Mouse (Mus musculus): ENCODE data around the gene Sucla2. TPM values are rescaled to one million over a fixed set of nuclear protein-coding genes. Genes with fewer than 3 reads are reported as not detected.

Gene Sucla2
- polyA plus RNA-seq (2012; ENCODE audit: insufficient read depth, insufficient read length, missing spikeins), result 1,877 and 1,970 TPM in 2 replicates

DNA sequence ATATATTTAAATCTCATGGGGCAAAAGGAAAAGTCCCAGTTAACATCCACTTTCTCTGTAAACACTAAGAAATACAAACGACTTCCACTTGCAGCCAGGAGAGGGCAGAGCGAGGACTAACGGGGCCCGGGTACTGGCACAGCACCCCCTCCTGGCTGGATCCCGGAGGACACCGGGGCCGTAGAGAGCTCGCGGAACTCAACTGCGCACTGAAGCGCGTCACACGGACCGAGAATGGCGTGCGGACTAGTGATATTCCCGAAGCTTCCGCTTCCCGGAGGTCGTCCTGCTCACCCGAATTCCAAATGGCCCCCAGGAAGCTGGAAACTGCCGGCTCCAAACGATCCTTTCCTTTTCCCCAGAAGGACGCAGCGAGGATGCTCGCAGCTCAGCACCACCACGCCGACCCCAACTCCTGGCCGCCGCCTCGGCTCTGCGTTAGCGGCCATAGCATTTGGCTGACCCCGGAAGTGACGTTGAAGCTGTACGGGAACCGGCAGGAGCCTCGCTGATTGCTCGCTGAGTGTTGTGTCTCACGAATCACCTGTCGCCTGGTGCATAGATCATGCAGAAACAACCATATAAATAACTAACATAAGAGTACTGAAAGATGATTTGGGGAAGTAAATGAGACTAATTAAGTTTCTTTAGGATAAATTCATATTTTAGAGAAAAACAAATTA, at the start of gene Sucla2:
Gene Sucla2 (plus strand): TSS at position 554 of the 683 bp plus-strand sequence.
- no peaks in the 10 kb centered on the region for H3K4me1 ChIP-seq (ENCODE audit: control insufficient read depth, insufficient read depth, insufficient read length, low read length)
- peak within 1 kb of the TSS; percentile 95 for H3K27ac ChIP-seq (replicated peaks; ENCODE audit: low read depth, low read length)
- H3K4me3 ChIP-seq (ENCODE audit: insufficient read depth, low read depth, low read length), result peak within 1 kb of the TSS; percentile 66

DNA sequence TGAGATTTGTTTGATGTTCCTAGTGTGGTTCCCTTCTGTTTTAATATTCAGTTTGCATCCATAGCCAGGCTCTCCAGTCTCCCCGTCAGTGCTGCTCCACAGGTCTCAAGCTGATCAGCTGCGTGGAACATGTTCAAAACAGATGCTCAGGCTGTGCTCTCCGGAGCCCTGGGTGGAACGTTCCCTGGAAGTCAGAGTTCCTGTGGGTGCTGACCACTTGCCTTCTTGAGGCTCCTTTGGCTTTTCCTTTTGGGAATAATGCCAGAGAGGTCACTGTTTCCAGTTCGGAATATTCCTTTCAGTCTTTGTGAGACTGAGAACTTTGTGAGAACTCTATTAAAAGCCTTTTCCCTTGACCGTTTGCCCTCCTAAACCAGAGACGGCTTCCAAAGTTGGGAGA, 49.6 kb upstream of the Sucla2 start:
- H3K27ac ChIP-seq (replicated peaks; ENCODE audit: low read depth, low read length), result peak overlapping the region; percentile 86
- H3K4me3 ChIP-seq (ENCODE audit: insufficient read depth, low read depth, low read length), result no peak overlapping the region
- peaks cover 17% of the 10 kb centered on the region; the same call in 1 of the 2 replicates for H3K4me1 ChIP-seq (ENCODE audit: control insufficient read depth, insufficient read depth, insufficient read length, low read length)

DNA sequence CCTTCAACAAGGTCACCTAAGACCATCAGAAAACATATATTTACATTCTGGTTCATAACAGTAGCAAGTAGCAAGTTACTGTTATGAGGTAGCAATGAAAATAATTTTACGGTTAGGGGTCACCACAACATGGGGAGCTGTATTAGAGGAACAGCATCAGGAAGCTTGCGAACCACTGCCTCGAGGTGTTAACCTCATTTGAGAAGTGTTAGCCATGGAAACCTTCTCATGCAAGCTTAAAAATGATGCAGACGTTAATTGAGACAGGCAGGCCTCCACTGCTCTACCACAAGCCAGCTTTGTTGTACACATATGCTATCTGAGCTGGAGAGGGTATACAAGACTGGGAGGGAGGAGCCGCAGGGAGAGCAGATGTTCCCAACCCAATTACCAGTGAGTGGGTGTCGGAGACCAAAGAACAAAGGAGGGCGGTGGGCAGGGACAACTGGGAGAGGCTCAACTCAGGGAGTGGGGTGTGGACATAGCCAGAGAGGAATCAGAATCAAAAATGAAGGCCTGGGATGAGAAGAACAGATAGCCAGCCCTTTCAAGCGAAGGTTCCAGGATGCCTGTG, 48.7 kb upstream of the Sucla2 start:
- Histone ChIP-seq H3K4me1 (ENCODE audit: control insufficient read depth, insufficient read depth, insufficient read length, low read length) (peaks cover 17% of the 10 kb centered on the region; the same call in 1 of the 2 replicates), H3K4me3 (ENCODE audit: insufficient read depth, low read depth, low read length) (no peak overlapping the region), H3K27ac (replicated peaks; ENCODE audit: low read depth, low read length) (peak overlapping the region; percentile 86)

DNA sequence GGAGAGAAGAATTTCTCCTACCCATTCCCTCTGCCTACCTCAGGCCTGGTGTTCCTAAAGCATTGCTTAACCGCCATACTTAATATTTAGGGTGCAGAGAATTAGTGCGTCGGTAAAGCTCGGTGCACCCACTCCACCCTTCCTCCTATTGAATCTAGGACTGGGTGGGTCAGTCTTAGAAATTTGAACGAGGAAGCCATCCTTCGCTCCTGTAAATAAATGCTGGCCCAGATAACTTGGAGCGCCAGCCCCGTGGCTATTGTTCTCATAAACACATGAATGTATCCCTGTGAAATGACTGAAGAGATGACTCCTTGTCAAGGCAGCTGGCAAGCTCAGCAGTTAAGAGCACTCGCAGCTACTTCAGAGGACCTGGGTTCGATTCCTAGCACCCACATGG, 48.0 kb upstream of the Sucla2 start:
- Histone ChIP-seq H3K4me3 (ENCODE audit: insufficient read depth, low read depth, low read length) (no peak overlapping the region), H3K4me1 (ENCODE audit: control insufficient read depth, insufficient read depth, insufficient read length, low read length) (peaks cover 17% of the 10 kb centered on the region; the same call in 1 of the 2 replicates), H3K27ac (replicated peaks; ENCODE audit: low read depth, low read length) (peak overlapping the region; percentile 86)

DNA sequence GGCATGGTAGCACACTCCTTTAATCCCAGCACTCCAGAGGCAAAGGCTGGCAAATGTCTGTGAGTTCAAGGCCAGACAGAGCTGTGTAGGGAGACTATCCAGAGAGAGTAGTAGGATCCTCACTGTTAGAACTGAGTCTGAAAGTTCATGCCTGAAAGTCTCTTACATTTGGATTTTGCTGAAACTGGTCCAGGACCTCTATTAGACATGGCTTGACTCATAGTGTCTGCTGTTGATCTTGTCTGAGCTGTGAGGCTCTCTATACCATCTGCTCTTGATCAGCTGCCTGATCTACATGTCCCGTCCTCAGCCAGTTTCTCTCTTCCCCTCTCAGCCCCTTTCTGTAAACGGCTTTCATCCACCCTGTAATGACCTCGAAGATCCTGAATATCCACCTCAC, 46.8 kb upstream of the Sucla2 start:
- Histone ChIP-seq H3K27ac (replicated peaks; ENCODE audit: low read depth, low read length) (no peak overlapping the region), H3K4me3 (ENCODE audit: insufficient read depth, low read depth, low read length) (no peak overlapping the region), H3K4me1 (ENCODE audit: control insufficient read depth, insufficient read depth, insufficient read length, low read length) (peaks cover 17% of the 10 kb centered on the region; the same call in 1 of the 2 replicates)

DNA sequence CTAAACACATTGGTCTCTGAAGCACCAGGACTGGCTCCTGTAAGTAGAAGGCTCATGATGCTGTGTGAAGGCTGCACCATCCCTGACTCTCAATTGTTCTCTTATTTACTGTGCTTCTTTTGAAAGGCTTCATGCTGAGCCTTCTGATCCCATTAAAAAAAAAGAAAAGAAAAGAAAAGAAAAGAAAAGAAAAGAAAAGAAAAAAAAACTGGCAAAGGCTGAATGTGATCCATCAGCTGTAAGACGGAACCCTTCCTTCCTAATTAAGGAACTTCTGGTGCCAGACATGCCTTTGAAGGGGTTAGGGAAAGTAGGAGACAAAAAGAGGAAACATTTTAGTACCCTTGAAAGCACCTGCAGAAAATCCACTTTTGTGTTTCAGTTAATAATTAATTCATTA, 45.3 kb upstream of the Sucla2 start:
- Histone ChIP-seq H3K27ac (replicated peaks; ENCODE audit: low read depth, low read length) (no peak overlapping the region), H3K4me1 (ENCODE audit: control insufficient read depth, insufficient read depth, insufficient read length, low read length) (peaks cover 10% of the 10 kb centered on the region; the same call in 1 of the 2 replicates), H3K4me3 (ENCODE audit: insufficient read depth, low read depth, low read length) (no peak overlapping the region)

DNA sequence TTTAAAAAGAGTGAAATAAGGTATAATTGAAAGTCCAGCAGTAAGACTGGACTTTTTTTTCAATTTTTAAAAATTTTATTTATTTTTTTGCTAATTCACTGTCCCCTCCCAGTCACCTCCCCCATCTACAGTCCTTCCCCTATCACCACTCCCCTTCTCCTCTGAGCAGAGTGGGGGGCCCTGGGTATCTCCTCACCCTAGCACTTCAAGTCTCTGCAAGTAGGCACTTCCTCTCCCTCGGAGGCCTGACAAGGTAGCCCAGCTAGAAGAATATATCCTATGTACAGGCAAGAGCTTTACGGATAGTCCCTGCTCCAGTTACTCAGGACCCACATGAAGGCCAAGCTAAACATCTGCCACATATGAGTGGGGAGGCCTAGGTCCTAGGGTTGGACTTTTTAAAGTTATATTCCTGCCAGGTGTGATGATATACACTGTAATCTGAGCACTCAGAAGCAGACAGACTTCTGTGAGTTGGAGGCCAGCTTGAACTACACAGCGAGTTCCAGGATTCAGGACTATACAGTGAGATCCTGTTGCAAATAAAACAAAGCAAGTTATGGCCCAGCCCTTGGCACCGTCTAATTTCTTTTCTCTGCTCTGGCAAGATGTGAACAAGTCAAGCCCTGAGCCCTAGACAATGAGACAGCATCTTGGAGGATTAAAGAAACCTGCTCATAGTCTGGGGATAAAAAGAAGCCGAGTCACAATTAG, 41.4 kb upstream of the Sucla2 start:
- Histone ChIP-seq H3K4me3 (ENCODE audit: insufficient read depth, low read depth, low read length) (no peak overlapping the region), H3K27ac (replicated peaks; ENCODE audit: low read depth, low read length) (no peak overlapping the region)

DNA sequence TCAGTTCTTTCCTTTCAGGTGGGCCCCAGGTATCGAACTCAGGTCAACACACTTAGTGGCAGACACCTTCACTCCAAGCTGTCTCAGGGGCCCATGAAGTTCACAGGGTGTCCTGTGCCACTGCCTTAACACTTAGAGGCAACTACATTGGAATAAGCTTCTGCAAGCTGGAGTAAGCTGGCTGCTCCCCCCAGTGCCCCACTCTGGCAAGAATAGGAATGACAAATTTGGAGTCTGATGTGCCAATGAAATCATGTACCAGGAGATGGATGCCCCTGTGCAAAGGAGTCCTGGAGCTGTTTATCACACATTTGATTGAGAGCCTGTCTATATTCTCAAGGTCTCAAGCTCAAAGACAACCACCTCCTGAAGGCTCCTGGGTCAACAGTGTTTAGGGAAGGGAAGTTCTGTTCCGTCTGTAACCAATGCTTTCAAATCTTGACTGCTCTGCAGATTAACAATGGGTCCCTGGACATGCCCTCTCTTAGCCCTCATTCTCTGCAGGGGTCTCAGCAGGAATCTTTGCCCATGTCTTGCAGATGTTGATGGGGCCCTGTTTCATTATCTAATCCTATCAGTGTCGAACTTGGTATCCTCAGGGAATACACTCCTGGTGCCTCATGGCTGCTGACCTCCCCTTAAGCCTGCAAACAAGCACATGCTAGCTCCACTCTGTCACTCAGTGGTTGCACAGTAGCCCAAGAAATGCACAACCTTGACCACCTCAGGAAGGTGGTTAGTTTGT, 40.6 kb upstream of the Sucla2 start:
- Histone ChIP-seq H3K4me1 (ENCODE audit: control insufficient read depth, insufficient read depth, insufficient read length, low read length) (no peaks in the 10 kb centered on the region; the same call in 1 of the 2 replicates), H3K4me3 (ENCODE audit: insufficient read depth, low read depth, low read length) (no peak overlapping the region), H3K27ac (replicated peaks; ENCODE audit: low read depth, low read length) (no peak overlapping the region)

More for the DNA sequence above, 41.4 kb upstream of the Sucla2 start:
- H3K4me1 ChIP-seq (ENCODE audit: control insufficient read depth, insufficient read depth, insufficient read length, low read length), result no peaks in the 10 kb centered on the region; the same call in 1 of the 2 replicates

DNA sequence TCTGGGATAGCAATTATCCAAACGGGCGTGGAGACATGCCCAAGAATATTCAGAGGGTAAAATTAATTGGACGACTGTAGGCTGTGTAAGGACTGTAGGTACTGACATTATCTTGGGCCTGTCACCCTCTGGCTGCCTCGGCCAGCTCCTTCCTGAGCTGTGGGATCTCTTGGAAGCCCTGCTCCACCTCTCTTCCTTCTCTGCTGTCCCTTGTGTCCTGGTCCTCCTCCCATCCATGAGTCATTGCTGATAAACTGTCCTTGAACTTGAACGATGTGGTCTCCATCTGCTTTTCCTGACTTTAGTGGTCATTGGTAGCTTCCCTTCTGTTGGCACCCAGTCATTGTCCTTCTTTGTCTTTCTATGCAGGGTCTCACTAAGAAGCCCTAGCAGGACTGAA, 38.5 kb upstream of the Sucla2 start:
- Histone ChIP-seq H3K4me1 (ENCODE audit: control insufficient read depth, insufficient read depth, insufficient read length, low read length) (no peaks in the 10 kb centered on the region; the same call in 1 of the 2 replicates), H3K27ac (replicated peaks; ENCODE audit: low read depth, low read length) (no peak overlapping the region), H3K4me3 (ENCODE audit: insufficient read depth, low read depth, low read length) (no peak overlapping the region)

DNA sequence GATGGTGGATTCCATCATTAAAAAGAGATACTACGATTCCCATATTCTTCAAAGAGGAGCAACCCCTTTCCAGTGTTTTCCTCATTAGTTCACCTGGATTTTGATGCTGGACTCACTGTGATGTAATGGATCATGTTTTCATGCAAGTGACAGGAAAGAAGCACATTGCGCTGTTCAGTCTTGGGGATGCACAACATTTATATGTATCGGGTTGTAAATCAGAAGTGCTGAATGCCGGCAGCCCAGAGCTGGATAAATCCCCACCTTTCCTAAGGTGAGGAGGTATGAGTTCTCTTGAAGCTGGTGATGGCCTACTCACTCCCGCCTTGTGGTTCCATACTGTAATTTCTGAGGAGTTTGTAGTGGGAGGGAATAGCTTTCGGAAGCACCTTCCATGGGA, 31.8 kb upstream of the Sucla2 start:
- no peak overlapping the region for H3K4me3 ChIP-seq (ENCODE audit: insufficient read depth, low read depth, low read length)
- no peak overlapping the region for H3K27ac ChIP-seq (replicated peaks; ENCODE audit: low read depth, low read length)
- no peaks in the 10 kb centered on the region; the same call in 1 of the 2 replicates for H3K4me1 ChIP-seq (ENCODE audit: control insufficient read depth, insufficient read depth, insufficient read length, low read length)

DNA sequence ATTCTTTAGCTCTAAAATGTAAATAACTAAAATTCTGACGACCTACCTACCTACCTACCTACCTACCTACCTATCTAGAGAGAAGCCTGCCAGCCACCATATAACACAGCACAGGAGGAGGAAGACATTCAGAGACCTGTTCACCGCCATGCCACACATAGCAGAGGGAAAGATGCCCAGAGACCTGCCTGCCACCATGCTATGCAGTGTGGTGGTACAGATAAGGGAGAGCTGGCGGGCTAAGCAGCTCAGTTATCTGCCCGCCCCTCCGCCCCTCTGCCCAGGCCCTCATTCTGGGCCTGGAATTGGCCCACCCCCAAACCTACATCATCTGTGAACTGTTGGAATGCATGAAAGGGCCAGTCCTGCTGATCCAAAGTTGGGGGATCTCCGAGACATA, 31.0 kb upstream of the Sucla2 start:
- no peaks in the 10 kb centered on the region for H3K4me1 ChIP-seq (ENCODE audit: control insufficient read depth, insufficient read depth, insufficient read length, low read length)
- no peak overlapping the region for H3K27ac ChIP-seq (replicated peaks; ENCODE audit: low read depth, low read length)
- H3K4me3 ChIP-seq (ENCODE audit: insufficient read depth, low read depth, low read length), result no peak overlapping the region

DNA sequence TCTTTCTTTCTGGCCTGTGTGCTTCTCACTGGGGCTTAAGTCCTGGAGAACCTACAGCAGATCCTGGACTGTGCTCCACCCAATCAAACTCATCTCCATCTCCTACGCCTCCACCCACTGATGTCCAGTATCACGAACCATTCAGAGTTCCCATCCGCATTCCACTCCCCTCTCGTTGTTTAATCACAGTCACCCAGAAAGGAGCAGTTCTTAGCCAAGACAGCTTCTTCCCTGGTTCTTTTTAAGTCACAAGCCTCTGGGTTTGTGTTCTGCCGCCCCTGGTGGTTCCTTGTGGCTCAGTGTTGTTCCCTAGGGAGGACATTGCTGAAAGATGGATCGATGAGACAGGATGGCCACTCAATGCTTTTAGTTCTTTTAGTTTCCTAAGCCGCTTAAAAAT, 29.4 kb upstream of the Sucla2 start:
- H3K27ac ChIP-seq (replicated peaks; ENCODE audit: low read depth, low read length), result no peak overlapping the region
- H3K4me3 ChIP-seq (ENCODE audit: insufficient read depth, low read depth, low read length), result no peak overlapping the region
- H3K4me1 ChIP-seq (ENCODE audit: control insufficient read depth, insufficient read depth, insufficient read length, low read length), result no peaks in the 10 kb centered on the region

DNA sequence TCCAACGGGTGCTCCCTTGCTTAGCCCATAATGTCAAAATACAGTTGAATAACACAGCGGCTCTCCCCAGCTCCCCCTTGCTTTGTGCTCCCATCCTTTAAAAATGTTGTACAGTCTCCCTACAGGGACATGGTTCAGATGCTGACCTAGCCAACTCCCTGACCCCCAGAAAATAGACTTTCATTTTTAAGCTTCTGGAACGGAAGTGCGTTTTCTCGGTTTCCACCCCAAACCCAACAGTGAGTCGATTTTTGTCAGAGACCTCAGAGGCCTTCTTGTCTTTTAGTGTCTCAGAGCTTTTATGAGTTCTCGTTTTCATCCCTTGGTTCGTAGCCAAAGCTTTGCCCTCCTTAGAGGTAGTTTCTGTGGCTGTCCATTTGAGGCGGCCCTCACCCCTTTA, 23.8 kb upstream of the Sucla2 start:
- Histone ChIP-seq H3K4me1 (ENCODE audit: control insufficient read depth, insufficient read depth, insufficient read length, low read length) (peaks cover 17% of the 10 kb centered on the region), H3K27ac (replicated peaks; ENCODE audit: low read depth, low read length) (no peak overlapping the region)

DNA sequence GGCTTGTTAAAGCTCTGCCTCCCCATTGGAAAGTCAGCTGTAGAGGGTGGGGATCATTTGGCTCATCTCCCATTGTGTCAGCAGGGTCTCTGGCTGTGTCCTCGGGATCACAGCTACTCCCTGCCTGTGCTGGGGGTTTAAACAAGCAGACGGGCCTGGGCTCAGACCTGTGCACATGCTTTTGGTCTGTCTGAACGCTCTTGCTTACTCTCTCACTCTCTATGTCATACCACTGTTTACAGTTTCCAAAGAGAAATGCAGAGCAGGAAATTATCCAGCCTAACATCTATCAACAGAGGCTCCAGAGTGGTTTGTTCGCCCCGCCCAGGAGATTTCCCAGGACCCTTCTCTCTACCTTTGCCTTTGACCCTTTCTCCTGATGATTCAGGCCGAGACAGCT, 23.4 kb upstream of the Sucla2 start:
- Histone ChIP-seq H3K4me1 (ENCODE audit: control insufficient read depth, insufficient read depth, insufficient read length, low read length) (peaks cover 17% of the 10 kb centered on the region), H3K4me3 (ENCODE audit: insufficient read depth, low read depth, low read length) (no peak overlapping the region), H3K27ac (replicated peaks; ENCODE audit: low read depth, low read length) (no peak overlapping the region)

More for the DNA sequence above, 23.8 kb upstream of the Sucla2 start:
- H3K4me3 ChIP-seq (ENCODE audit: insufficient read depth, low read depth, low read length), result no peak overlapping the region

All from brown adipose tissue, adult 24 weeks (tissue).